Mouse (Mus musculus): ENCODE results near the gene Ccdc38. TPM values are rescaled to one million over a fixed set of nuclear protein-coding genes. Genes with fewer than 3 reads are reported as not detected.

The Ccdc38 gene
- total RNA-seq, 1 experiment from 2014 or later: not detected

GRCm38 (mm10) chr10:93609236-93609635, 68.8 kb downstream of the Ccdc38 start:
- no peak for DNase-seq

- DNase-seq: no peak
Observed at GRCm38 (mm10) chr10:93610896-93611295, 70.5 kb downstream of the Ccdc38 start.

GRCm38 (mm10) chr10:93611419-93612007, 71.1 kb downstream of the Ccdc38 start:
- DNase-seq: peak; percentile 63

- DNase-seq: no peak
Observed at GRCm38 (mm10) chr10:93614850-93615249, 74.4 kb downstream of the Ccdc38 start.

- DNase-seq: no peak
Observed at GRCm38 (mm10) chr10:93620438-93621179, 80.2 kb downstream of the Ccdc38 start.

- DNase-seq: no peak
Observed at GRCm38 (mm10) chr10:93623725-93624124, 83.3 kb downstream of the Ccdc38 start.

GRCm38 (mm10) chr10:93624151-93624550, 83.7 kb downstream of the Ccdc38 start:
- no peak for DNase-seq

- DNase-seq: no peak
Observed at GRCm38 (mm10) chr10:93630310-93630709, 89.9 kb downstream of the Ccdc38 start.

- DNase-seq: no peak
Observed at GRCm38 (mm10) chr10:93632086-93632485, 91.7 kb downstream of the Ccdc38 start.

- DNase-seq: no peak
Observed at GRCm38 (mm10) chr10:93633563-93633962, 93.1 kb downstream of the Ccdc38 start.

Other genes starting within 250 kb of the Ccdc38 start
- gene Elk3, start 229.5 kb upstream of the Ccdc38 start, total RNA-seq (2021): 50.4 and 58.0 TPM in 2 replicates
- gene Lta4h, start 87.2 kb upstream of the Ccdc38 start, total RNA-seq (2021): 61.4 and 62.6 TPM in 2 replicates
- gene Hal, start 51.9 kb upstream of the Ccdc38 start, total RNA-seq (2021): 1.2 and 18.0 TPM in 2 replicates
- gene Amdhd1, start 599 bp upstream of the Ccdc38 start, total RNA-seq (2021): 0.75 and 11.8 TPM in 2 replicates
- gene Snrpf, start 49.1 kb downstream of the Ccdc38 start, total RNA-seq (2021): 18.2 and 23.6 TPM in 2 replicates
- 11.8 and 12.1 TPM in 2 replicates for gene Ntn4, start 100.0 kb downstream of the Ccdc38 start, total RNA-seq (2021)